Mouse (Mus musculus) cerebellum, adult 11-12 months (tissue): Measurements from ENCODE around the gene Cdk11b.

Experiments
- DNase-seq: peaks from one replicate; pipeline ENCODE4 v3.0.0; 2022

The Cdk11b gene

DNA sequence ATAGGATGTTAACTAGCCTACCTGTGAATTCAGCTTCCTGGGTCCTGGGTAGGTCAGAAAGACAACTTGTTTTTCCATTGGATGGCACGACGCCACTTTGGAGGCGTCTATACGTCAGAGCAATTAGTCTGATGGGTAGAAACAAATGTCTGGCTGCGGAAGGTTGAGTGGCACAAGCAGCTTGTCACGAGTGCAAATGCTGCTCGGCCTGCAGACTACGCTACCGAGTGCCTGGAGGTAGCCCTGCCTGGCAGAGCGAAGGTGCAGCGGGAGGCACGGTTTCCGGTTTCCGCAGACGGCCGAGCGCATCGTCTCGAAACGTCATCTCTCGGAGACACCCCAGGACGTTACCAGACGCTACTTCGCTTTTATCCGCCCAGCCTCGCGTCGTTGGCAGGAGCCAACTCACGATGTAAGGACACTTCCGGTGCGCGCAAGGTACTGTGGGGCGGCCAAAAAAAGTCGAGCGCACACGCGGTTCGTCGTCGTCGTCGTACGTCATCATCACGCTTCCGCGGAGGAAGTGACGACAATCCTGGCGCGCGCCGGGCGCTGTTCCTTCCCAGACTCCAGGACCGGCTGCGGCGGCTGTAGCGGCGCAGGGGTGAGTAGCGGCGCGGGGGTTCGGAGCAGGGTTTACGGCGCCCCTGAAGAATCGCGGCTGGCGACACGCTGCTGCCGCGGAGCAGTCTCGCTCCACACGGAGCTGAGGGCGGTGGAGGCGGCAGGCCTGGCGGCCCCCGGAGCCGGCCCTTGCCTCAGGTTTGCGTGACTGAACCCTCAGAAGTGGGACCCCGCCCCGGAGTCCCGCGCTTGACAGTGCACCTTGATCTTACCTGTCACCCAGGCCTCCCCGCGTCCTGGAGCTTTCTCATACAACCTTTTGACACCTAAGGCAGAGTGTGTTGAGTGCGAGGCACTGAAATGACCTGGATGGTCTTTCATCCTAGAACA is at the start of gene Cdk11b:
TSS of gene Cdk11b (plus strand) at position 517 of the 954 bp plus-strand sequence.
- peak; percentile 98 for DNase-seq

DNA sequence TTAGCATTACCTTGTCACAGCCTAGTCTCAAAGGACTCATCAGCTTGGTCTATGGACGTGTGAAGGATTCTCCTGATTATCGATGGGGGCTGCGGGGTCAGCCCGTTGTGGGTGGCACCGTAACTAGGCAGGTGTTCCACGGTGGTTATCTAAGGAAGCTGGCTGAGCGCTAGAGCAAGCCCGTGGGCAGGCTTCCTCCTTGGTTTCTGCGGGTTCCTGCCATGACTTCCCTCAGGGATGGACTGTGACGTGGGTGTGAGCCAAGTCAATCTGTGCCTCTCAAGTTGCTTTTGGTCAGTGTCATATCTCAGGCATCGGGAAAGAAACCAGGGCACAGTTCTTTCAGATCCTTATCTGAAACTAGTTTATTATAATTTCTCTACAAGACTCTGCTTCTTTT is 49.7 kb upstream of the Cdk11b start:
- no peak for DNase-seq

DNA sequence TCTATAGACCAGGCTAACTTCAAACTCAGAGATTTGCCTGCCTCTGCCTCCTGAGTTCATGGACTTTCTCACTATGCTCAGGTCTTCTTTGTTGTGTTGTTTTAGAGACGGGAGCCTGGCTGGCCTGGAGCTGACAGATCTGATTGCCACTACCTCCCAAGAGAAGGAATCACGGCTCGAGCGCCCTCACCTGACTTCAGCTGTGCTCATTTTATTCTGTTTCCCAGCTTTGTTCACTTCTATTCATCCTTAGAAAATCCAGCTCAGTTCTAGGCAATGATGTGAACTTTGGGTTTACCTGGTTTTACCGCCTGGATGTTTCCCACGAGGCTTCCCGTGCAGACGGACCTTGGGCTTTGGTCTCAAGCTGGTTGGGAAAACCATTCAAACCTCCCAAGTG is 49.1 kb upstream of the Cdk11b start:
- no peak for DNase-seq

DNA sequence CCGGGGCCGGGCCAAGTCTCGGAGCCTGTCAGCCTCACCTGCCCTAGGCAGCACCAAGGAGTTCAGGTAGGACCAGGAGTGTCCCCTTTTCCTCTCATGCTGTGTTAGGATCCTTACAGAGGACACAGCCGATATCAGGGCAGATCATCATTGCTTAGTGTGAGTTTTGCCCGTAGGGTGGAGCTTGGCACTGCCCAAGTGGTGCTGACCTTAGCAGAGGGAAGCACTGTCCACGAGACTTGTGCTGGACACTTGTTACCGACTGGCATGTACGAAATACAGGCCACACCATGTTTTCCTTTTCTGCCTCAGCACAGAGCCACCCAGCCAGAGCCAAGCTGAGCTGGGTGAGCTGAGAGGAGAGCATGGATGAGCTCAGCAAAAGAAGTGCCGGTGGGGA is 47.5 kb upstream of the Cdk11b start:
- no peak for DNase-seq

DNA sequence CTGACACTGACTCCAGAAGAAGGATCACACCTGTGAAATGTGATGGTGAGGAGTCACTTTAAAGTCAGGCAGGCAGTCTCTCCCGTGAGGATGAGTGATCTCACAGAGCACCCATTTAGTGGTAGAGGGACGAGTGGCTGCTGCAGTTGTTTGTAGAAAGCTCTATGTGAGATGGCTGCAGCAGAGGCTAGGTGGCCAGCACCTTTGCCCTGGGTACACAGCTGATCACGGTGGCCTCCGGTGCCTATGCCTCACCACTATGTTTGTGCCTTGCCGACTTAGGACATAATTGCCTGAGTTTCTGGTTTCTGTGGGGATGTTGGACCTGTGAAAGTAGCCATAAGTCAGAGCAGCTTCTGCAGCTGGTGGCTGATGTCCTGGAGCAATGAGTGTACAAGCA is 46.9 kb upstream of the Cdk11b start:
- DNase-seq = no peak

DNA sequence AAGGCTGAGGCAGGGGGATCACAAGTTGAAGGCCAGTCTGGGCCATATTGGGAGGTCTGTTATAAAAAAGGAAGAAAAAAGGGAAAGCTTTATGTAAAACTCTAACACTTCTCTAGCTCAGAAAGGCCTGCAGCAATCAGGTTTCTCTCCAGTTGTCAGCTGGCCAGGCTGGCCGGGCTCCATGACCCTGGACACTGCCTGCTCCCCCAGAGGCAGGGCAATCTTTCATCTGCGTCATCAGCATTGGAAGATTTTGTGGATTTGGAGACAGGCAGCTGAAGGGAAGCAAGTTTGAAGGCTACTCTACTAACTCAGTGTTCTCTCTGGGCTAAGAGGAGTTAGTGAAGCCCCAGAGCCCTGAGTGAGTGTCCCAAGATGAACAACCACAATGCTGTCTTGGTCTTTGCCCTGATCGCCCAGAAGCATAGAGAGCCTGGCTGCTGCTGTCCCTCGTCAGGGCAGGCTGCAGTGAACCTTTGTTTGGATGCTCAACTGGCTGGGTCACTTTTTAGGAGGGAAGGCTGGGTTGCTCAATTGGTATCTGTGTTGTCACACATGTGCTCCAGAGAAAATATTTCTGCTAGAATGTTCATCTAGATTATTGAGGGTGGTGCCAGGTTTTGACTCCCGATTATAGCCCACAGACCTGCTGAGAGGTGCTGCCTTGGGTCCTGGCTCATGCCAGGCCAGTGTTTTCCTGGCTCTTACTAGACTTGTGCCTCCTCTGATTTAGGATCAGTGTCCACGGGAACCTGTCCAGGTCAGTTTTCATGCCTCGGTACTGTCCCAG is 46.1 kb upstream of the Cdk11b start:
- no peak for DNase-seq

DNA sequence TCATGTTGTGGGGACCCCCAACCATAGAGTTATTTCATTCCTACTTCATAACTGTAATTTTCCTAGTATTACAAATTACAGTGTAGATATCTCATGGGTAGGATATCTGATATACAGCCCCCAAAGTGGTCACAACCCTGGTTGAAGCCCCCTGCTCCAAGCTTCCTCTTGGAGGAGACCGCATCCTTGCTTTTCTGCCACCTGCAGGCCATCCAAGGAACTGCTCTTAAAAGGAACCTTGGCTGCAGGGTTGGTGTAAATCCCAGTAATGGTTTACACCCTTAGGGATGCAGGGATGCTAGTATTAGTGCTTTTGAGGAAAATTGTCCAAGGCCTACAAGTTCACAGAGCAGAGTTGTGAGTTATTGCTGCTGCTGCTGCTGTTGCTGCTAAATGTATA is 44.2 kb upstream of the Cdk11b start:
- no peak for DNase-seq

DNA sequence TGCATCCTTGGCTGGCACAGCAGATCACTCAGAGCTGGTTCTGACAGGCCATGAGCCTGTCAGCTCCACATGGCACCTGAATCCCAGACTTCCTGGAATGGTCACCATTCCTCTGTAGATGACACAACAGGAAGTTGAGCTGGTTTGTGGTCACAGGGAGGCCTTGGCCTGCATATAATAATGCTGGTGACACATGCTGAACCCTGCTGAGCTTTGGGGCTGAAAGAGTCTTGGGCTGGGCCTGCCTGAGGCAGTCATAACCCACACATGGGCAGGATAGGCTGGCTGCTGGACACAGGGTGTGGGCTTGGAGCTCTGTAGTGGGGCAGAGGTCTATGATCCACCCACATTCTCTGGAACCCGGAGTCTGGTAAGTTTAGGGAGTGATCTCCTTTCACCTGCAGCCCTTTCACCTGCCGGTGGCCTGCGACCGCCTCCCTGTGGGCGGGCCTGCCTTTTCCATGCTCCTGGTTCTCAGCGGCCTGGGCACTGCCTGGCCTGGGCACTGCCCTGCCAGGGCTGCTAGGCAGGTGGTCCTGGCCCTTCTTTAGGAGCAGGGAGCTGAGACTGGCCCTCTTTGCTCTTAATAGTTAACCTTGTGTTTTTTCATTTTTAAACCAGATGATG is 42.3 kb upstream of the Cdk11b start:
- DNase-seq = no peak

DNA sequence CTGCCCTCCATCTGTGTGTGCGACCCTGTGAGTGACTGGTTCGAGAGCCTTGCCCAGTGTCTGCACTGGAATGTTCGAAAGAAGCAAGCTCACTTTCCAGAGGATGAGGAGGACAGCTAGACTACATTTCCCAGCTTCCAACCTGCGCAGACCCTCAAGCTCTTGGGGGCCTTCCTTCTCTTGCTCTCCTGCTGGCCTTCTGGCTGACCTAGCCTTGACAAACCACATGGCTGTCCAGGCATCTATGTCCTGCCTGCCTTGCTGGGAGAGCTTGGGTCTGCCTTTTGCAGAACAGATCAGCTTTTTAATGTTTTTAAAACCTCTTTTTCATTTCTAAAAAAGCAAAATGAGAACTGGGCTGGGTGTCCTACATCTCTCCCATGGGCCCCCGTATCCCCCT is 35.3 kb upstream of the Cdk11b start:
- DNase-seq = no peak

DNA sequence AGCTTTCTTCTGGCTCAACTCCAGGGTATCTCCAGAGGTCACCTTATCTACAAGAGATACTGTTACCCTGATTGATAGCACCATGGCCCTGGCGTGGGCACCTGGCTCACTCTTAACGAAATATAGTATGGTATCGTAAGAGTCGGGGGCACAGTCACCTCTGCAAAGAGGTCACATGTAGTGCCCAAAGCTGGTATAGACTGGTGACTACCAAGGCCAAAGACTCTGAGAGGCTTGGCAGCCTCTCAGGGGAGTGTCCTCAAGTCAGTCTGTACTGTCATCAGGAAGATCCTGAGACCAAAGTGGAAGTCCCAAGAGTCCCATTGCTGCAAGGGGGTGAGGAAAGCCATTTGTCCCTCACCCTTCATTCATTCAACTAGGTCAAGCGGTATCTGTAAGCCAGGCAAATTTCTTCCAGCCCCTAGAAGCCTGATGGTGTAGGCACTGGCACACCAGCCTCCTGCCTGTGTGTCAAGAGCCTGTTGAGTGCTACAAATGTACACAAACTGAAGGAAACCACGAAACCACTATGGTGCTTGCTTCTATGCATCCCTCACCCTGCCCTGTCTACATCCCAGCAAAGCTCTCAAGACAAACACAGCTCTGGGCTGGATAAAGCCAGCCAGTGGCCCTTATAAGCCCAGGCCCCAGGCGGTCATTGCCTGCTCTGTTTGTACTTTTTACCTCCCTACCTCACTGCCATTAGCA is 33.5 kb upstream of the Cdk11b start:
- DNase-seq = no peak

DNA sequence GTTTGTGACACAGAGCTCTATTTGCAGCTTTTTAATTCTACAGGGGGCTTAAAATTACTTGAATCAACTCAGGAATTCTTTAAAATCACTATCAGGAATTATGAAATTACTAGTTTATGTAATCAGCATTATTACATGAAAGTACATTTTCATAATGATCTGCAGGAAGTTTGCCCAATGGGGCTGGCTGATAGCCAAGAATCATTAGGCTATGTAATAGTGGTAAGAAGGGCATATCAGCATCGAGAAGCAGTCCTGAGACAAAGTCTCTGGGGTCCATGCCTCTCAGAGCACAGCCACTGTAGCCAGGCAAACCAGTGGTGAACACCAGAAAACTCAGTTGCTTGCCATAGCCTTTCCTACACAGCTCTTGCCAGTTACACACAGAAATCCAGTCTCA is 30.9 kb upstream of the Cdk11b start:
- DNase-seq = no peak

DNA sequence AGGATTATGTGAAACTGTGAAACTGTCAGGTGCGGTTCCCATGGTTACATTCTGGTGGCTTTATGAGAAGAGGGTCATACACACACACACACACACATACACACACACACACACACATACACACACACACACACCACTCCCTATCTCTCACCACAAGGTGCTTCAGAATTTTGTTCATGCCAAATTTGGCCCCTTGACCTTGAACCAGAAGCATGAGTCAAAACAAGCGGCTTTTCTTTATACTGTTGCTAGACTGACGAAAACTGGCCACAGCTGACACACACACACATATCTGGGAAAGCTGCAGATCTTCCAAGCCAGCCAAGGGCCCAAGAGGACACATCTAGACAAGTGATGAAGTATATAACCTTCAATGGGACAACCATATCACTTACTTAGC is 28.9 kb upstream of the Cdk11b start:
- DNase-seq = no peak

DNA sequence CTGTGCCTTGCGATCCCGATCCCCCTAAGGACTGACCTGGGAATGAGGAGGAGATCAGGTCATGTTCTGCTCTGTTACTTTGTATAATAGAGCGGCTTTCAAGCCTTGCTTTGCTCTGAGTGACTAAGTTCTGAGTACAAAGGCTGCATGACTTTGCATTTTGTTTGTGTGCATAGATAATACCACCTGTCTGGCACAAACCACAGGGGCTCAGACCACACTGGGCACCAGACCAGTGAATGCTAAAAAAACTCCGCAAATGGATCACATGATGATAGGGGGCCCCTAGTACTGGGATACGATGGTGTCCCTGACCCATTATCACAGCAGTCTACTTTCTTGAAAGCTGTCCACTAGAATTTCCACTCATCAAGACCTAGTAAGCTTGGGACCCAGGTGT is 28.0 kb upstream of the Cdk11b start:
- DNase-seq = no peak

DNA sequence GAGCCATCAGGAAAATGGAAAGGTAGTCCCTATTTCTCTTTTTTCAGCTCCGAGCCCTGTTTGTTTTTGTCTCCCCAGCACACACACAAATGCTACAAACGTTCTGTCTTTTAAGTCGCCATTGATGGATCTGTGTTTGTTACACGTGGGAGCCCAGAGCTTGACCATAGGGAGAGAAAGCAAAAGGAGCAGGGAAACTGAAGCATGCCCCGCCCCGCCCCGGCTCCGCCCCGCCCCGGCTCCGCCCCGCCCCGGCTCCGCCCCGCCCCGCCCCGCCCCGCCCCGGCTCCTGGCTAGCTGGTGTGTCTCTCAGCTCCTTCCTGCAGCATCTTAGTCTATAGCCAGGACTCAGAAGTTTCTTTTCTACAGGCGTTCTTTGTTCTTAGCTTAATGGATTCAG is 26.1 kb upstream of the Cdk11b start:
- no peak for DNase-seq

DNA sequence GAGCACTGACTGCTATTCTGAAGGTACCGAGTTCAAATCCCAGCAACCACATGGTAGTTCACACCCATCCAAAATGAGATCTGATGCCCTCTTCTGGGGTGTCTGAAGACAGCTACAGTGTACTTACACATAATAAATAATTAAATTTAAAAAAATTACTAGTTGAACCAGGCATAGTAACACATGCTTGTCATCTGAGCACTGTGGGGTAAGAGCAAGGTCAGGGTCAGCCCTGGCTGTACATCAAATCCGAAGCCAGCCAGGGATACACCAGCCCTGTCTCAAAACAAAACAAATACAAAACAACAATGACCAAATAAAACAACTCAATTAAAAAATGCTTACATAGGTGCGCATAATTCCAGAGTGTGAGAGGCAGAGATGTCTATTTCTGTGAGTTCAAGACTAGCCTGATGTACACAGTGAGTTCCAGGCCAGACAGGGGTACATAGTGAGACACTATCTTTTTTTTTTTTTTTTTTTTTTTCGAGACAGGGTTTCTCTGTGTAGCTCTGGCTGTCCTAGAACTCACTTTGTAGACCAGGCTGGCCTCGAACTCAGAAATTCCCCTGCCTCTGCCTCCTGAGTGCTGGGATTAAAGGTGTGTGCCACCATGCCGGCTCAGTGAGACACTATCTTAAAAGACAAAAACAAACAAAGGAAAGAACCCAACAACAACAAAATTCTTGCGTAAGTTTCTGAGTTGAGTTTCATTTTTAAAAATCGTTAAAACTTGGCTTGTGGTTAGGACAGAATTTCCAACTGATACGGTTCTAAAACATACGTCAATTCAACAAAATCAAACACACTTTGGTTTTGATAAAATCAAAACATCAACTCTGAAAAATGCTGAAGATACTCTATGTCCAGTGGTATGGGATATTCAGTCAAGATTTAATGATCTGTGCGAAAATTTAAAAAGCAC is 24.5 kb upstream of the Cdk11b start:
- no peak for DNase-seq

DNA sequence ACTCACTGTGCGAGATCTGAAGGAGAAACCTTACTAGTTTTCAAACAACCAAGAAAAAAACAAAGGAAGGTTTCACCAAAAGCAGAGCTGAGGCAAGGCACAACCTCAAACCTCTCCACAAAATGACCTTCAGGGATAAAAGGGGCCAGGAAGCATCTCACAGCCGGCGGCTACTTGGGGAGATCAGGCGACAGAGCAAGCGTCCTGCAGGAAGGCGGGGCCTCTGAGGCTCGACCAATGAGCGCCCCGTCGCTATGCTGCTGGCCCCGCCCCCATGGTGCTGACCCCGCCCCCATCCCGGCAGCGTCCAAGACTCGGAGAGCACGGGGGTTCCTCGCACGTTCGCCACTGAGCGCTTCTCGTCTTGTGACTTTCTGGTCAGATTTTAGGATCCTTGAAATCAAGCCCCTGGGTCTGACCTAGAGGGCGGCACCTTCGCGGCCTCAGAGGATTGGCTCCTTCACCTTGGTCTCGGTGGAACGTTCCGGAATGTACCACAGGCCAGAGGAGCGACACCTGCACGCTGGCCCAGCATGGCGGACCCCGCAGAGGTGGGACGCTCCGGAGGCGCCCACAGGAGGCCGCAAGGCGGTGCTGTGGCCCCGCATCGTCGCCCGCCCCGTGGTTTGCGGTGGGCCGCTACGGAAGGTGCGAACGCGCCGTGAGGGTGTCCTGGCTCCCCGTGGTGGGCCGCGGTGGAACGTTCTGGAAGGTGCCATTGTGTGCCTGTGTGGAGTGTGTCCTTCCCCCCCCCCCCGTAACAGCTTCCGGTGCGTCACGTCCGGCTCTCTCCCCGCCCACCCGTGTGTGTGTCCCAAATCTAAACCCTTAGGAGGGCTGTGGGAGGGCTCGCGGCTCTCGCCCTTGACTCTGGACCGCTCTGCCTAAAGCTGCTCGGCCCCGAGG is 23.3 kb upstream of the Cdk11b start, which contains the start of gene Slc35e2:
TSS of gene Slc35e2 (plus strand) at position 326 of the 906 bp plus-strand sequence.
- DNase-seq = peak; percentile 94

DNA sequence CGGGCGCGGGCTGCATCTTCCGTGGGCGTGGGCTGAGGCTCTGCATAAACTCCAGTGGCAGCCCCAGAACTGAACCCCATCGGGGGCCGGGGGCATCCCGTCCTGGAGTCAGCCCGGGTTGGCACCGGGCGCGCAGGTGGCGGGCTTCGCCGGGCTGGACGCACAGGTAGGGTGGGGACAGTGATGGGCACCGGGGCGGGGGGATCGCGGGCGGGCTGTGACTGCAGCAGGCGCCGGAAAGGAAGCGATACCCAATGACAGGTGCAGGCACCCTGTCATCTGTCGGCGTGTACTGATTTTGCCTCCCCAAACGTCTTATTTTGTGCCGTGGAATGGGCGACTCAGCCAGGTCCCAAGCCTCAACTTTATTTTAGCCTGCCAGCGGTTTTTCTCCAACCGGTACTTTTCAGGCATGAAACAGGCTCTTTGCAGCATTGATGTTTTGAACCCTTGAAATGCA is 22.6 kb upstream of the Cdk11b start:
- no peak for DNase-seq

DNA sequence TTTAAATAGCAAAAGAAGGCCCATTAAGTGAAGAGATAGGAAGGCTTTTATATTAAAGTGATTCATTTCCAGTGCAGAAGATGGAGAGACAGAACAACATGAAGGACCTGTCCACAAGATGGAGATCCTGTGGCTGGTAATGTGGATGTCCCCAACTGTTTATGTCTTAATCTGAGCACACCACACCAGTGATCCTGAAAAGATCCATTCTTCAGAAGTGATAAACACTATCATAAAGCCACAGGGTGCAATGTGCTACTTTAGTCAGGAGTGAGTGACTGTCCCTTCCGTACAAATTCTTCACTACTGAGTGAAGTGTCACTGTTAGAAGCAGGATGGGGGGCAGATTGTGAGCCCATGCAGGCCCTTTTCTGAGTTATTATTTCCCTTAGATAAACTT is 21.9 kb upstream of the Cdk11b start:
- DNase-seq = no peak

DNA sequence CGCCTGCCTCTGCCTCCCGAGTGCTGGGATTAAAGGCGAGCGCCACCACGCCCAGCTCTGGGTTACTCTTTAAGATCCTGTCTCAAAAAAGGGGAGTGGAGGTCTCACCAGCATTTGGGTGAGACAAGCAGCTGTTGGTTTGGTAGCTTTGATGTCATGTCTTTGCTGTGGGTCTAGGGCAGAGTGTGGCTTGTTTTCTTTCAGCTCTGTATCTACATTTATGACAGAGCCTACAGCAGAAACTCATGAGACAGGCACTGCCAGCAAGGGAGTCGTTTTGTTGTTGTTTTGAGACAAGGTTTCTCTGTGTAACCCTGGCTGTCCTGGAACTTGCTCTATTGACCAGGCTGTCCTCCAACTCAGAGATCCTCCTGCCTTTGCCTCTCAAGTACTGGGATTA is 20.9 kb upstream of the Cdk11b start:
- no peak for DNase-seq

DNA sequence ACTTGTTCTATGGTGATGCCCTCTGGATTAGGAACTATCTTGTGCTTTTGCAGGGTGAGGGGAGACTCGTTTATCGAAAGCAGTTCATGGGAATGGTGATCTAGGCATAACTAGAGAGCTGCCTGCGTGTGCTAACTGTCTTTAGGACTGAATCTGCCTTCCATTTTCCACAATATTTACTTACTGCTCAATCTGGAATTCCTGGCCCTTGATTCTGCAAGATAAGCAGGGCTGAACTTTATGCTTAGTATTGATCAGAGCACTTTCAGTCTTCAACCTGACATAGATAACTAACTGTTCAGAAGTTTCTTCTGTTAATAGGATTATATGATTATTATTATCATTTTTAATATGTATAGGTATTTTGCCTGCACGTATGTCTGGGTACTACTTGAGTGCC is 19.5 kb upstream of the Cdk11b start:
- DNase-seq = no peak

DNA sequence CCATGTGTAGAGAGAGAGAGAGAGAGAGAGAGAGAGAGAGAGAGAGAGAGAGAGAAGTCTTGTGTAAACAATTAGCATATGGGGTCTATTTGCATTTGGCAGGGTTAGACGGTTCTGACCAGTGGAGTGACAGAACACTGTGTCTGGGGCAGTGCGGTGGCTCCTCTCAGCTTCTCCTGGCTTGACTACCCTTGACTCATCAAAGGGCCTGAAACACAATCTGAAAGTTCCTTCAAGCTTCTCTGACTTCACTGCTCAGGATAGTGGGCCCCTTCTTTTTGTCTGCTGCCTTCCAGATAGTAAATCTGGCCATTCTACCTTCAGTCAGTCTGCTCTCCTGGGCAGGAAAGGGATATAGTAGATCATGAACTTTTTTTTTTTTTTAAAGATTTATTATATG is 17.8 kb upstream of the Cdk11b start:
- DNase-seq = no peak
